Mouse (Mus musculus) central nervous system, embryonic 18 days (tissue): ENCODE data around the gene Igf1r. TPM values are rescaled to one million over a fixed set of nuclear protein-coding genes. Genes with fewer than 3 reads are reported as not detected.

Experiments
- polyA plus RNA-seq: library from polyadenylated mRNA; depleted of rRNA; stranded (reverse); fragments of >200 nt; gene quantifications from 2 replicates; pipeline ENCODE4 v1.2.3, GENCODE M21; 2012; rRNA removed

Gene Igf1r
- 24.6 and 27.4 TPM in 2 replicates for polyA plus RNA-seq

GRCm38 (mm10) chr7:67952777-67953700 is at the start of gene Igf1r:
Gene Igf1r, plus strand, starts transcription at chr7:67952827.

DNA sequence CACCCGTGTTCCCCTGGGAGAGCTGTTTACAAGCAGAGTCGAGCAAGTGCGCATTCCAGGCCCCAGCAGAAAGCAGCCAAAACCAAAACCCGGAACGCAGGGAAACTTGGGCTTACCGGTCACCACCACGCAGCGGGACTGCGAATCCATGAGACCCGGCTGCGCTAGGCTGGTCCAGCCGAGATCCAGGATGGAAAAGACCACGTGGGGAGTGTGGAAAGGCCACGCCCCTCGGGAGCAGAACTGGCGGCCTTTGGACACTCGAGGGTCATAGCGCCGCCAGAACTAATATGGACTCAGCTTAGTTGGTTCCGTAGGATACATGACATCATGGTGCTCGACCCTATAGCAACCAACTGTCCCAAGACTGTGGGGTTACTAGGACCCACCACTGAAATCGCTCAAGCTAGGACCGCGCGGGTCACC is 311.4 kb downstream of the Igf1r start, which contains the start of gene Pgpep1l:
TSS of gene Pgpep1l (minus strand) at position 206 of the 426 bp plus-strand sequence.

DNA sequence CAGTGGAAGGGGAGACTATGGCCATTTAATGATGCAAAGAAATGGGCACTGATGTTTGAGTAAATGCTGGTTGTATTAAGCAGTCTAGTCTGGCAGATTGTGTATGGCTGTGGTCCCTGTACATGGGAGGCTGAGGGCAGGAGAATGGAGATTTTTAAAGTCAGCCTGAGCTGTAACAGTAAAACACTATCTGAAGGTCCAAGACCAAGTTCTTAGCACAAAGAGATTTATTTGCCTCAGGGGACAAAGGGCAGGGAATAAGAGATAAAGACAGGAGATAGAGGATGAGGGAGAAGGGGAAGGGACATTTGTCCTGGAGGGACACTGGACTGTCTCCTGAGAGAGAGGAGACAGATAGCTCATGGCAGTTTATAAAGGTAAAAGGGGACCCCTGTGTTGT is 320.9 kb downstream of the Igf1r start, which contains the start of gene Fam169b:
TSS of gene Fam169b (plus strand) at position 325 of the 400 bp plus-strand sequence.

Other genes with a start within 250 kb of the Igf1r start
- 4.9 and 5.9 TPM in 2 replicates for gene Synm, start 193.1 kb upstream of the Igf1r start, polyA plus RNA-seq